Mouse (Mus musculus): ENCODE measurements around the gene Camp. TPM values are rescaled to one million over a fixed set of nuclear protein-coding genes. Genes with fewer than 3 reads are reported as not detected.

The Camp gene
- polyA plus RNA-seq, 1 experiment from 2014 or later: 1.3 TPM

DNA sequence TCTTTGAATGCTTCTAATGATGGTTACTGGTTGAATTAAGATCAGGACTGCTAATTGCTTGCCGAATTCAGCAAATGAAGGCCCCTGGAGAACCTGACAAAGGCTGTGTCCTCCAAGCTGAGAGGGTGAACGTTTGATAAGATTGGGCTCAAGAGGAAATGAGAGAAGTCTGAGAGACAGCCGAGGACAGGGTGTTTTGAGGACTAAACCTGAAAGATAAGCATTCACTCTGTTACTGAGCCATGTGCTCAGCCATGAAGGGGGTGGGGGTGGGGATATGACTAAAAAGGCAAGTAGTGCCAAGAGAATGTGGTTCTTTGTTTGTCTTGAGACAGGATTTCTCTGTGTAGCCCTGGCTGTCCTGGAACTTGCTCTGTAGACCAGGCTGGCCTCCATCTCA, 13.7 kb upstream of the Camp start:
- H3K4me2 ChIP-seq (replicated peaks; ENCODE audit: low read depth): no peak overlapping the region; the same call in 1 of the 2 replicates
- no peak overlapping the region for H3K27ac ChIP-seq (ENCODE audit: low read depth, low read length)
- WGBS: 39% methylated on average over 3 of the region's 3 CpGs
- H3K9ac ChIP-seq (ENCODE audit: low read depth, low read length): no peak overlapping the region
- no peaks in the 10 kb centered on the region for H3K9me3 ChIP-seq (ENCODE audit: control insufficient read depth)
- no peaks in the 10 kb centered on the region for H3K27me3 ChIP-seq (replicated peaks; ENCODE audit: control insufficient read depth, insufficient read depth, low read length)
- H3K4me1 ChIP-seq (replicated peaks; ENCODE audit: control insufficient read depth, insufficient read depth, low read length): no peaks in the 10 kb centered on the region
- no peak for ATAC-seq
- H3K4me3 ChIP-seq (ENCODE audit: low read depth, low read length): no peak overlapping the region
- TF ChIP-seq CTCF (IDR thresholded peaks at IDR 0.05; ENCODE audit: low read depth): no peak
- no peaks in the 10 kb centered on the region for H3K36me3 ChIP-seq (ENCODE audit: control insufficient read depth, insufficient read depth)

DNA sequence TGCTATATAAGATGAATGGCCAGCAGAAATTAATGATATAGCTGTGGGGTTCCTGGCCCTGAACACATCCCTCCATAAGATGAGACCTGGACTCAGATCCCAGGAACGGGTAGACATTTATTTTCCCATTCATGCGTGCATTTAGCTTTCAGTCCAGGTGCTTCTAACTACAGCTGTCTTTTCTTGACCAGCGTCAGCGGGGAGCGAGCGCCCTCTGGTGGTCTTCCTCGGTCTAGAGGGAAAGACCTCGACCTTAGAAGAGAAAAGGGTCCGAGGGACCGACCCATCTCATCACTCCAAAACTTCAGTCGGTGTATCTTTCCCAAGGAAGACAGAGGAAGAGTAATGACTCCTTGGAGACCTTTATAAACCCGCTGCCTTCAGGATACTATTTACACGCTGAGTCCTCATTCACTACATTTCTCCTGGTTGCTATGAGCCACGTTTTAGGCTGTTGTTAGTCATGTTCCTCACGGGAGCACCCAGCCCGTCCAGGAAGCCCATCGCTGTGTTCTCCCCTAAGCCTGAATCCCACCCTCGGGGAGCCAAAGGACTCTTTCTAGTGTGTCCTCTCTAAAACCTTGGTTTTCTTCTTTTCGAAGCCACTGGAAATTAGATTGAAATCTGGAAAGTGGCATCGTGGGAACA, 13.1 kb upstream of the Camp start:
- TF ChIP-seq CTCF (IDR thresholded peaks at IDR 0.05; ENCODE audit: low read depth): peak; percentile 95
- peak overlapping the region; percentile 46 for H3K4me2 ChIP-seq (replicated peaks; ENCODE audit: low read depth)
- H3K9me3 ChIP-seq (ENCODE audit: control insufficient read depth): no peaks in the 10 kb centered on the region
- no peak overlapping the region for H3K9ac ChIP-seq (ENCODE audit: low read depth, low read length)
- no peaks in the 10 kb centered on the region for H3K36me3 ChIP-seq (ENCODE audit: control insufficient read depth, insufficient read depth)
- H3K4me3 ChIP-seq (ENCODE audit: low read depth, low read length): no peak overlapping the region
- no peaks in the 10 kb centered on the region for H3K4me1 ChIP-seq (replicated peaks; ENCODE audit: control insufficient read depth, insufficient read depth, low read length)
- peak; percentile 49 for ATAC-seq
- no peaks in the 10 kb centered on the region for H3K27me3 ChIP-seq (replicated peaks; ENCODE audit: control insufficient read depth, insufficient read depth, low read length)
- no peak overlapping the region for H3K27ac ChIP-seq (ENCODE audit: low read depth, low read length)
- WGBS: 11% methylated on average over 20 of the region's 20 CpGs

DNA sequence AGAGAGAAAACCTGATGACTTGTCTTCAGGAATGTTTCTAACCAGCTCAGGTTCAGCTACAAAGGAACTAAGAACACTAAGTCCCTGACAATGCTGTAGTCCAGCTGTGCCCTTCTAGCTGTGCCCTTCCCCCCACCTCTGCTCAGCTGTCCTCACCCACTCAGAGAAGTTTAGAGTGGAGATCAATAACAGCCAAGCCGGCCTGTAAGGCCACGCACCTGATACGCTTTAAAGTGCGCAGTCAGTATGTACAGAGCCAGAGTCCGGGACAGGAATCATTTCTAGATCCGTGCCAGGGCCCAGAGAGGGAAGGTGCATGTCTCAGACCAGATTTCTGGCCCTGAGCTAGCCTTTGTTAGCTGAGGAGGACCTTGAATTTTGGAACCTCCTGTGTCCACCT, 6.5 kb upstream of the Camp start:
- H3K9ac ChIP-seq (ENCODE audit: low read depth, low read length): no peak overlapping the region
- no peak overlapping the region for H3K4me2 ChIP-seq (replicated peaks; ENCODE audit: low read depth)
- WGBS: 72% methylated on average over 6 of the region's 6 CpGs
- no peak for ATAC-seq
- no peak overlapping the region for H3K4me3 ChIP-seq (ENCODE audit: low read depth, low read length)
- no peaks in the 10 kb centered on the region for H3K27me3 ChIP-seq (replicated peaks; ENCODE audit: control insufficient read depth, insufficient read depth, low read length)
- H3K9me3 ChIP-seq (ENCODE audit: control insufficient read depth): no peaks in the 10 kb centered on the region
- H3K36me3 ChIP-seq (ENCODE audit: control insufficient read depth, insufficient read depth): no peaks in the 10 kb centered on the region
- no peak for TF ChIP-seq CTCF (IDR thresholded peaks at IDR 0.05; ENCODE audit: low read depth)
- H3K4me1 ChIP-seq (replicated peaks; ENCODE audit: control insufficient read depth, insufficient read depth, low read length): no peaks in the 10 kb centered on the region
- H3K27ac ChIP-seq (ENCODE audit: low read depth, low read length): no peak overlapping the region

DNA sequence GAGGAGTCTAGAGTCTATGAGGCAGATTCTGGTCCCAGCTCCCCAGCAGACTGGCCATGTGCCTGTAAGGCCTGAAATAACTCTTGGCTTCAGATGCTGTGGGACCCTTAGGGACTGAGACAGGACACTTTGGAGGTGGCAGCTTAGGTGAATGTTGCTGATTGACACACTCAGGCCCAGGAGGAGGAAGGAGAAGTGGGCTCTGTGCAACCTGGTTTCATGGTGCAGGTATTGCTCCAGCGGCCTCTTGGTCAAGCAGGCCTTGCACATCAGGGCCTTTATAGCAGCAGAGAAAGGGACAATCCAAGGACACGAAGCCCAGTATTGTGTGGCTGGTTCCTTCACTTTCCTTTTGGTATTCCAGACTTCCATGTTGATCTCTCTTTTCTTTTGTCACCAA, 4.9 kb upstream of the Camp start:
- no peaks in the 10 kb centered on the region for H3K27me3 ChIP-seq (replicated peaks; ENCODE audit: control insufficient read depth, insufficient read depth, low read length)

DNA sequence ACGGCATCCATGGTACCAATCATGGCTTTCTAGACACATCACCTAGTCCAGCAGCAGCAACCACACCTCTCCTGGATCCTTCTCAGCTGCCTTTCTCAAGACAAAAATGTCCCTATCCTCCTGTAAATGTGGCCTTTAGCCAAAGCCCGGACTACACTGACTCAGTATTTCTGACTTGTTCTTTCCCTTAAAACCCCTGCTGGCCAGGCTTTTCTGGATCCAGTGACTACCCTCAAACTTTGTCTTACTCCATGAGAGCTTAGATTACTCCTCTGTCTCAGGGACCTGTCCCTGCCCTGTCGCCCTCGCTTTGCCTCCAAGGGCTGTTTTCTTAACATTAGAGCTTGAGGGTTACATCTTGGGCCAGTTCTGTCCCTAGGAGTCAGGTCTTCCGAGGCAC, 682 bp upstream of the Camp start:
- WGBS: 85% methylated on average over 5 of the region's 5 CpGs

More for the DNA sequence above, 4.9 kb upstream of the Camp start:
- no peak overlapping the region for H3K4me3 ChIP-seq (ENCODE audit: low read depth, low read length)
- 83% methylated on average over 2 of the region's 2 CpGs for WGBS
- no peak overlapping the region for H3K9ac ChIP-seq (ENCODE audit: low read depth, low read length)
- H3K36me3 ChIP-seq (ENCODE audit: control insufficient read depth, insufficient read depth): no peaks in the 10 kb centered on the region
- H3K9me3 ChIP-seq (ENCODE audit: control insufficient read depth): no peaks in the 10 kb centered on the region
- H3K27ac ChIP-seq (ENCODE audit: low read depth, low read length): no peak overlapping the region
- no peak for ATAC-seq
- H3K4me2 ChIP-seq (replicated peaks; ENCODE audit: low read depth): no peak overlapping the region
- H3K4me1 ChIP-seq (replicated peaks; ENCODE audit: control insufficient read depth, insufficient read depth, low read length): no peaks in the 10 kb centered on the region; the same call in none of the 2 replicates
- TF ChIP-seq CTCF (IDR thresholded peaks at IDR 0.05; ENCODE audit: low read depth): no peak

DNA sequence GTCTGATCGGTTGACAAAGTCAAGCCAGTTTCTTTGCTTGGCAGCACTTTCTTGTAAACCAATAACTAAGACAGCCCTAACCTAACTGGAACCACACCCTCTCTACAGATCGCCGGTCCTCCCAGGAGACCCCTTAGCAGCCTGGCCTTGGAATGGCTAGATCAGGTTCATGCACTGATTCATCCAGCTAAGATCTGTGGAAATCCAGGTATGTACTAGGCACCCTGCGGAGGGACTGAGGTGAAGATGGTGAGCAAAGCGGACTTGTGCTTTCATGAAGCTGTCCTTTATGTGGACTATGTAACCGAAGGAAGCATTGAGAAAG, 16.4 kb downstream of the Camp start:
- H3K27ac ChIP-seq (ENCODE audit: low read depth, low read length): peak overlapping the region; percentile 68; the same call in 1 of the 2 replicates
- H3K27me3 ChIP-seq (replicated peaks; ENCODE audit: control insufficient read depth, insufficient read depth, low read length): no peaks in the 10 kb centered on the region
- H3K36me3 ChIP-seq (ENCODE audit: control insufficient read depth, insufficient read depth): peaks cover 7% of the 10 kb centered on the region; the same call in 1 of the 2 replicates
- peak overlapping the region; percentile 71 for H3K4me3 ChIP-seq (ENCODE audit: low read depth, low read length)
- 8% methylated on average over 6 of the region's 6 CpGs for WGBS
- 0 out of 2 replicates have a peak, but pooled peaks cover 2% of the 10 kb centered on the region for H3K4me1 ChIP-seq (replicated peaks; ENCODE audit: control insufficient read depth, insufficient read depth, low read length)
- H3K9me3 ChIP-seq (ENCODE audit: control insufficient read depth): no peaks in the 10 kb centered on the region
- 0 out of 2 replicates have a peak, but pooled peaks have one; percentile 7 for ATAC-seq
- TF ChIP-seq CTCF (IDR thresholded peaks at IDR 0.05; ENCODE audit: low read depth): no peak
- peak overlapping the region; percentile 95 for H3K4me2 ChIP-seq (replicated peaks; ENCODE audit: low read depth)
- H3K9ac ChIP-seq (ENCODE audit: low read depth, low read length): peak overlapping the region; percentile 69

More for the DNA sequence above, 682 bp upstream of the Camp start:
- no peak for ATAC-seq
- Histone ChIP-seq H3K4me2 (replicated peaks; ENCODE audit: low read depth) (peak overlapping the region; percentile 24; the same call in 1 of the 2 replicates), H3K9ac (ENCODE audit: low read depth, low read length) (no peak overlapping the region), H3K27me3 (replicated peaks; ENCODE audit: control insufficient read depth, insufficient read depth, low read length) (no peaks in the 10 kb centered on the region), H3K4me3 (ENCODE audit: low read depth, low read length) (no peak overlapping the region), H3K4me1 (replicated peaks; ENCODE audit: control insufficient read depth, insufficient read depth, low read length) (no peaks in the 10 kb centered on the region; the same call in none of the 2 replicates), H3K9me3 (ENCODE audit: control insufficient read depth) (no peaks in the 10 kb centered on the region), H3K36me3 (ENCODE audit: control insufficient read depth, insufficient read depth) (no peaks in the 10 kb centered on the region), H3K27ac (ENCODE audit: low read depth, low read length) (no peak overlapping the region)
- no peak for TF ChIP-seq CTCF (IDR thresholded peaks at IDR 0.05; ENCODE audit: low read depth)

All from intestine, postnatal 0 days (tissue).